Mouse (Mus musculus) B cell, adult (primary cell): Measurements from ENCODE around the gene Dennd5a. TPM values are rescaled to one million over a fixed set of nuclear protein-coding genes. Genes with fewer than 3 reads are reported as not detected.

ENCODE experiments used
- total RNA-seq: library from RNA; stranded (reverse); gene quantifications from 4 replicates; pipeline ENCODE4 v1.2.4, GENCODE M21; 2023; ENCODE audit not compliant: inconsistent age

The Dennd5a gene
- 101 to 114 TPM (median 105 TPM) in 4 replicates for total RNA-seq

DNA sequence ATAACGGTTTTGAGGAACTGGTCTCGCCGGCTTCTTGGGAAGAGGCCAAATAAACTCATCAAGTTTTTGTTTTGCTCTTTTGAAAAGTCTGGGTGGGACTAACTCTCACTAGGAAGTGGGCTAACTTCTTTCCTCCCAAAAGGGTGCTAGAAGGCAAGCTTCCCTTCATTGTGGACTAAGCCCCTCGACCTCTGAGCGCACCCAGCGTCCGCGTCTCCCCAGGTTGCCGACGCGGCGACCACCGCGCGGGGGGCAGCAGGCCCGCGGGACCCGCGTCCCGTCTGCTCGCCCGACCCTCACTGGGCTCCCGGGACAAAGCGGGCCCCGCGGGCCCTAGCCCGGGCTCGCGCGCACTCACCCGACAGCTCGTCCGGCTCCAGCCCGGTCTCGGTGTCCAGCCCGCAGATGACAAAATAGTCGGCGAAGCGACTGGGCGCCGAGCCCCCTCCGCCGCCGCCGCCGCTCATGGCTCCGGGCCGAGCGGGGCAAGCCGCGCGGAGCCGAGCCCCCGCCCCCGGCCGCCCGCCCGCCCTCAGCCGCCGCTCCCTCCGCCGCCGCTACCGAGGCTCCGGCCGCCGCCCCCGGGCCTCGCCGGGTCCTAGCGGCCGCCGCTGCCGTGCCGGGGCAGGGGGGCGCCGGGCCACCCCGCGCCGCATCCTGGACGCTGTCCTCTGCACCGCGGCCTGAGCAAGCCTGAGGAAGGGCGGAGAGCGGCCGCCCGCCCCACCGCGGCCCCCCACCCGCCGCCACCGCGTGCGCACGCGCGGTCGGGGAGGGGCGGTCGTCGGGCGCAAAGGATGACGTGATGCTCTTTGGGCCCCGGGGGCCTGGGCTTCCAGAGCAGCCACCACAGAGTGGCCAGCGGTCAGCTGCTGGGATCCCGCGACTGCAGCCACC is at the start of gene Dennd5a:
Gene Dennd5a (minus strand): TSS at position 755 of the 897 bp plus-strand sequence.

DNA sequence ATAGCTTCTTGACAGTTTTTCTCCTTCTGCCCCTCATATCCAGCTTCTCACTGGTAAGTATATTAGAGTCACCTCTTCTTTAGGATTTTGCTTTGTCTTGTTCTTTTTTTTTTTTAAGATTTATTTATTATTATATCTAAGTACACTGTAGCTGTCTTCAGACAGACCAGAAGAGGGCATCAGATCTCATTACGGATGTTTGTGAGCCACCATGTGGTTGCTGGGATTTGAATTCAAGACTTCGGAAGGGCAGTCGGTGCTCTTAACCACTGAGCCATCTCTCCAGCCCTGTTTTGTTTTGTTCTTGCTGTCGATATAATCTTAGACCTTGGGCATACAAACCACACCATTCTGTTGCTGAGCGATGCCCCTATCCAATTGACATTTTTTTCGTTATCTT is 26.5 kb upstream of the Dennd5a start, which contains the start of gene Tmem41b:
Gene Tmem41b (minus strand): TSS at position 155 of the 400 bp plus-strand sequence.

DNA sequence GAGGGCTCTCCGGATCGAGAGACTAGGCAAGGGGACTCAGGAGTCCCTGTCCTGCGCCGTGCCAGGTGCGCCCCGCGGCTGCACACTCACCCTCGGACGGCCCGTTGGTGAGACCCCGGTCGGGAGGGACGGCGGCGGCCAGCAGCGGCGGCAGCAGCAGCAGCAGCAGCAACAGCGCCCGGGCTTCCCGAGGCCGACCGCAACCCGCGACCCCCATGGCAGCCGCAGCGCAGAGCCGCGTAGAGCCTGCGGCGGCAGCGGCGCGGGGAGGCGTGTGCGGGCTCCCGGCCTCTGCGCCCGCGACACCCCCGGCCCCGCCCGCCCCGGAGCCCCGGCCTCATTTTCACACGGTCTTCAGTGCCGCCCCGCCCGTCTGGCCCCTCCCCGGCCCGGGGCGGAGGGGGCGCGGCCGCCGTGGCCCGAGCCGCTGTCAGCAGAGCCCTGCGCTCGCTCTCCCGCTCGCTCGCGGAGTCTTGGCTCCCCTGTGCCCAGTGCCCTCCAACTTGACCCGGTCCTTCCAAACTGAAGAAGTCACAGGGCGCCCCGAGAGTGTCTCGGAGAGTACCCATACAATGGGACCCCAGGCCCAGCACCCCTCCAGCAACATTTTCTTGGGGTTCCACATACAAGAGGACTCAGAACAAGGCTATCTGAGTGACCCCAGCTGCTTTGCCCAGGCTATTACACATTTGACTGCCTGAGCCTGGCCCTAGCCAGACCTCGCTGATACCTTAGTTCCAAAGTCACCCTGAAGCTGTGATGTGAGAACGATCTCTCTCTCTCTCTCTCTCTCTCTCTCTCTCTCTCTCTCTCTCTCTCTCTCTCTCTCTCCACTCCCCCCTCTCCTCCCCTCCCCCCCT is 94.7 kb downstream of the Dennd5a start, which contains the start of gene Scube2:
Gene Scube2 (minus strand): TSS at position 310 of the 860 bp plus-strand sequence.

Other genes with a start within 250 kb of the Dennd5a start
- gene BC051019, start 236.6 kb downstream of the Dennd5a start, total RNA-seq, result not detected in 4 replicates
- gene Ascl3, start 228.7 kb downstream of the Dennd5a start, total RNA-seq, result 0.81 TPM in 1 of 4 replicates, not detected in the others
- 22.0 to 29.9 TPM (median 24.3 TPM) in 4 replicates for gene Tmem9b, start 207.6 kb downstream of the Dennd5a start, total RNA-seq
- 1.4 TPM in 1 of 4 replicates, not detected in the others for gene Nrip3, start 178.4 kb downstream of the Dennd5a start, total RNA-seq
- not detected in 4 replicates for gene Scube2, start 94.8 kb downstream of the Dennd5a start, total RNA-seq
- 51.4 to 59.8 TPM (median 53.0 TPM) in 4 replicates for gene Tmem41b, start 26.5 kb upstream of the Dennd5a start, total RNA-seq
- gene Ipo7, start 57.8 kb upstream of the Dennd5a start, total RNA-seq, result 68.9 to 75.3 TPM (median 70.1 TPM) in 4 replicates
- 30.3 to 35.5 TPM (median 32.5 TPM) in 4 replicates for gene Zfp143, start 100.7 kb upstream of the Dennd5a start, total RNA-seq
- 4.1 to 5.2 TPM (median 5.0 TPM) in 4 replicates for gene Wee1, start 161.6 kb upstream of the Dennd5a start, total RNA-seq